Mouse (Mus musculus): ENCODE results near the gene Cp.

DNA sequence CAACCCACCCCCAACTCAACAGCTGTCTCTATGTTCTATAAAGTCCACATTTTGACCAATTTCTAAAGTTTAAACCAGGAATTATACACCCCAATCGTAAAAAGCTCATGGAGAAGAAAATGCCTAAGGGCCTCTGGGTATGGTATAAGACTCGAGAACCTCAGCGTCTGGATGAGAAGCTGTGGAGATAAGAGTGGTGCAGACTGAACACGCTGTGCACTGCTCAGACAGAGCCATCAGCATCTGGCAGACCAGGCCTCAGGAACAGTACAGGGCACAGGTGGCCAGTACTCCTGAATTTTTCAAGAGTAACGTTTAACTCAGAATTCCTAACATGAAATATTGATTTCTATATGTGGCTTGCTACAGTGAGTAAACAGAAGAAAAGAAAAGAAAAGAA, 50.9 kb downstream of the Cp start:
- TF ChIP-seq CTCF (IDR thresholded peaks at IDR 0.05): no peak
- no peak for TF ChIP-seq EP300 (IDR thresholded peaks at IDR 0.05)
